Mouse (Mus musculus): ENCODE data around the gene BC048562.
A peak's percentile ranks its signal among the peaks of the same experiment; 100 is the strongest.

The BC048562 gene

GRCm38 (mm10) chr9:108436182-108436581, at the start of gene BC048562:
TSS of gene BC048562 (plus strand) at chr9:108436482.
- DNase-seq, result no peak

GRCm38 (mm10) chr9:108386816-108387215, 49.5 kb upstream of the BC048562 start:
- no peak for DNase-seq

GRCm38 (mm10) chr9:108388601-108389000, 47.7 kb upstream of the BC048562 start:
- no peak for DNase-seq

- no peak for DNase-seq
Observed at GRCm38 (mm10) chr9:108389220-108389619, 47.1 kb upstream of the BC048562 start.

- DNase-seq, result no peak
Observed at GRCm38 (mm10) chr9:108392676-108393075, 43.6 kb upstream of the BC048562 start, which contains the start of gene 1700102P08Rik. TSS of gene 1700102P08Rik (plus strand) at chr9:108392805.

DNA sequence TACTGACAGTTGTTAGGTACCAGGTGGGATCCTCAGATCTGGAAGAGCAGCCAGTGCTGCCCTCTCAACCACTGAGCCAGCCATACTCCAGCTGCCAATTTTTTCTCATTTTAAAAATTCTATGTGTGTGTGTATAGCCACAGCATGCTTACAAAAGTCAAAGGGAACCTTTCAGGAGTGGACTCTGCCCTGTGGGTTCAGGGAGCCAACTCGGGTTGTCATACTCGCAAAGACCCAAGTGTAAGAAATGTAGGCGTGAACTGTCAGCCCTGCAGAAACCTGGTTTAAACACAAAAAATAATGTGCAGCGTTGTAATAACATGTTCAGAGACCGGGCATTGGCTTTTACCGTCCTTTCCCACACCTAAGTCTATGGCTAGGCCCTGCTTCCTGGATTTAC, 42.1 kb upstream of the BC048562 start:
- no peak for DNase-seq

DNA sequence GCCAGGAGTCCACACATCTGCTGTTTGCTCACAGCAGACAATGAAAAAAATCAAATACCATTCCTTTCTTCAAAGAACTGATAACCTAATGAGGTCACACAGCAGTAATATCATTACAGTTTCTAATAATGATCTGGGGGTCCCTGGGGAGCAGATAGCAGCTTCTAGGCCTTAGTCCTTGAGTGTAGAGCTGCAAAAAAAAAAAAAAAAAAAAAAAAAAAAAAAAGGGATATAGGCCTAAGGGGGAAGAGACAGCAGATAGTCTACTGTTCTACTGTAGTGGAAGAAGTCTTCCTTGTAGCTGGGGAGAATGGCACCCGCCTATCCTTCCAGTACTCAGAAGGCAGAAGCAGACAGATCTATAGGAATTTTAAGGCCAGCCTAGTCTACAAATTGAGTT, 40.9 kb upstream of the BC048562 start:
- no peak for DNase-seq

DNA sequence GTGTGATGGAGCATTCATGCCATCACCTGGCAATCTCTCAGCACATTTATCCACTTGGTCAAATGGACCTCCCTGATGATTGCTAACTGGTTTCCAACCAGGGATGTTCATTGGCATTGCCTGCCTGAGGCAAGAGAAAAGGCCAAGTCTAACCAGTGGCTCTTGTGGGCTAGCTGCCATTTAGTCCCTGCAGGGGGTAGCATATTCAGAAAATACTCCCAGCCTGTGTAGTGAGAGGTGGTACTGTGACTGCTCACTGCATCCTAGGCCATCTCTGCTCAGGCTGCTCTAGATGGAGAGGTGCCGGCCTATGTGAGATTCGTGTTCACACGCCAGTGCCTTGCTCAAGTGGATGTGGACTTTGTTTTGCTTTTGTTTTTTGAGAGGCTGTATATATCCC, 38.0 kb upstream of the BC048562 start:
- peak; percentile 15 for DNase-seq

DNA sequence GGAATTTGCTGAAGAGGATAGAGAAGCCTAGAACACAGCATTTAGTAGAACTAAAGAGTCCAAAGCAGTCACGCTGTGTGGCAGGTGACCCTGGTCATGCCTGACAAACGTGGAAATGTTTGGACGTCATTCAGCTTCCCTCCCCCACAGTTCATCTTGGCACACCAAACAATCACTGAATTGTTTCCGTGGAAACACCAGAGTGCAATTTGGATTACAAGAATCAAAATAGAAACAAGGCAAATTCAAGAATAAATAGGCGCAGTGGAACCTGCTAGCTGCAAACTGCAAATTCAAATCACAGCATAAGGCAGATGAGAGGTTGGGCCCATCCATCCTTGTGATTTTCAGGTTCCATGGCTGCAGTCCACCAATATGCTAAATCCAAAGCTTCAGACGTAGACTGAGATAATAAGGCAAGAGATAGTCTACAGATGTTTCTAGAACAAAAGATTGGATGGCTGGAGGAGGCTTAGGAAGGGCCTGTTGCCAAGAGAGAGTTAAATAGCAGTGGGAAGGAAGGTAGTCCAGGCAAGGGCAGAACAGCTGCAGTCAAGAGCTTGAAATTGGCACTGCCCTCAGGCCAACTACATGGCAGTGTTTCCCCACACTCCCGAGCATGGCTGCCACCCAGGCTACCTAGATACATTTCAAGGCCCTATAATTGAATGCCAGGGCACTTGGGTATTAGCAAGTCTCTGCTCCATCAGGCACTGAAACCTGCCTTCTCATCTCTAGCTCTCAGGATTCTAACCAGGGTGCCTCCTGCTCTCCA, 34.9 kb upstream of the BC048562 start:
- peak; percentile 49 for DNase-seq

- no peak for DNase-seq
Observed at GRCm38 (mm10) chr9:108403081-108403480, 33.2 kb upstream of the BC048562 start.

DNA sequence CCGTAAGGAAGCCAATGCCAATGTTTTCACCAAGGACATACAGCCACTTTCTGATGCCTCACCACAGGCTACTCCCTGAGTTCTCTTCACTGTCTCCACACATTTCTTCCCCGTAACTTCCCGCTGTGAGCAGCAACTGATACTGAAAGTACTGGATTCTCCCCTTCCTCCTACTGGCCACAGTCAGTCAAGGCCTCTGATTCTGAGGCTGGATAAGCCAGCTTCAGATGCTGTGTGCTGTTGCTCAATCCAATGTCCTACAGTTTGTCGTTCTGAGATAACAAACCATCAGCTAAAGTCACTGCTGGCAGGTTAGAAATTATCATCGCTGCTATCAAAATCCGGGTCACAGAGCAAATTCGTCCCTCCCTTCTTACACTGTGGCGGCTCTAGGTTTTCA, 31.8 kb upstream of the BC048562 start:
- DNase-seq, result no peak

DNA sequence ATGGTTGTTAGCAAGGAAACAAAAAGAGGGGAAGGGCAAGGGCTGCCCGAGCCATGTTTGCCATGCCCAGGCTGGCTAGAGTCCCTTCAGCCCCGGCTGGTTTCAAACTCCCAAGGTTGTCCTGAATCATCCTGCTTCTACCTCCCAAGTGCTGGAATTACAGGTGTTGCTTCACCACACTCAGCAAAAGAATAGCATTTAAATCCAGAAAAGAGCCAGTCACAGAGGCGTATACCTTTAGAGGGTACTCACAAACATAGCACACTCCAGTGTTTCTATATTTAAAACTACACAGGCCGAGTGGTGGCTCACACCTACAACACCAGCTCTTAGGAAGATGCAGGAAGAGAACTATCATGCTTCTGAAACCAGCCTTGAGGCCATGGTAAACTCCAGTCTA, 26.7 kb upstream of the BC048562 start:
- DNase-seq, result no peak

DNA sequence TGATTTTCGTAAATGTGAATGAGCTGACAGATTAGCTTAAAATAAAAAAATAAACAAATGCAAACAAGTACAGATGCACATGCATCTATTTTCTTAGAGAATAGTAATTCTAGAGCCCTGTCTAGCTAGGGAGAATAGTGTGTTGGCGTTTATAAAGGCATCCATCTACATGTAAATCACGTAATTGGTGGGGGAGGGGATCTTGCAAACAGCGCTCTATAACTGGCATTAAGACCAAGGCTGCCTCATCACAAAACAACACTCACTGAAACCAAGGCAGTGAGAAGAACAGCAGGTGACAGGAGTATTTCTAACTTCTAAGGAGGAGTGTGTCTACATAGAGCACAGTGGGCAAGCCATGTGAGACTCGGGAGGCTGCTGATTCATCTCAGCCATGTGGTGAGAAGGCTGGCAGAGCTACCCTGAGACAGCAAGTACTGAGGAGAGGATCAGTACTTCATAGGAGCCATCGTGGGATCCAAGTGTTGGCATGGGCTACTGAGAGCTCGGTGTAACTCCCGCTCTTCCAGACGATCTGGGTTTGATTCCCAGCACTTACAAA, 24.8 kb upstream of the BC048562 start:
- DNase-seq, result no peak

- DNase-seq, result no peak
Observed at GRCm38 (mm10) chr9:108412221-108412620, 24.1 kb upstream of the BC048562 start.

DNA sequence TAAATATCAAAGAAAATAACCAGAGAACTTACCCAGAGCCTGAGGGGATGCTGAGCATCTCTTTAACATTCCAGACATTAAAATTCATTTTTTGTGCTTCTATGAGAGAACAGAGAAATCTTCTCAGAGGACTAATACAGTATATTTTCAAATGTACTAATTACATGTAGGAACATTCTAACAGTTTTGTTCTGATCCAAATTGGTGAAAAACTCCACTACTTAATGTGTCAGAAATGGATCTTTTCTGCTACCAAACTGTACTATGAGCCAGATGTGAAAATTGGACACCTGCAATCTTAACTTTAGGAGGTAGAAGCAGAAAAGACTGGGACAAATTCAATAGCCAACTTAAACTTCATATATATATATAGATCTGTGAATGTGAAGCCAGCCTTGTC, 7.9 kb upstream of the BC048562 start, which contains the start of gene Ccdc36:
Gene Ccdc36 (minus strand): TSS at position 101 of the 400 bp plus-strand sequence.
- DNase-seq, result no peak

DNA sequence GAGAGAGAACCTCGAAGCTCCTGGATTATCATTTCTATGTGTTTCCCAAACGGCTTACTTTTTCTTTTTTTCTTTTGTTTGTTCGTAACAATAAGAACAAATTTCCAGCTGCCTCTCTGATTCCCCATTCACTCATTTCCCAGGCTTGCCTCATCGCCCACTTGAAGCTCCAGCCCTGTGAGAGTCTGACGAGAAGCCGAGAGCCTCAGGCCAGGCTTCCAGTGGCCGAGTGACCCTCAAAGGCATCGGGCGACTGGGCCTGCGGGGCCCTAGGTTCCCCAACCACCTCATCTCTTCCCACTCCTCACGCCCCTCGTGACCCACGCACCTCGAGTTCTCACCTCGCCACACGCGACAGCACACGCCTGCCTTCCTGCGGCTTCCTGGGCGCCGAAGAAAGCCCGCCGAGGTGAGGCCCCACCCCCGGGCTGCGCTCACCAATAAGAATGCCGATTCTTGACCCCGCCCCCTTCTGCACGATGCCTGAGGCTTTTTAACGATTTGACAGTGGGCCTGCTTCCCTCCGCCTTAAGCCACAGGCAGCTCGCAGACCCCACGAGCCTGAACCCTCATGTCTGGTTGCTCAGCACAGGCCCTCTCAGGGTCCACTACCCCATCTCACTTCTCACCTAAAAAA, 4.7 kb upstream of the BC048562 start:
- DNase-seq, result no peak

GRCm38 (mm10) chr9:108439176-108439575, 2.9 kb downstream of the BC048562 start:
- DNase-seq, result no peak

- no peak for DNase-seq
Observed at GRCm38 (mm10) chr9:108440485-108440884, 4.2 kb downstream of the BC048562 start.

- DNase-seq, result no peak
Observed at GRCm38 (mm10) chr9:108441236-108441919, 5.1 kb downstream of the BC048562 start.

DNA sequence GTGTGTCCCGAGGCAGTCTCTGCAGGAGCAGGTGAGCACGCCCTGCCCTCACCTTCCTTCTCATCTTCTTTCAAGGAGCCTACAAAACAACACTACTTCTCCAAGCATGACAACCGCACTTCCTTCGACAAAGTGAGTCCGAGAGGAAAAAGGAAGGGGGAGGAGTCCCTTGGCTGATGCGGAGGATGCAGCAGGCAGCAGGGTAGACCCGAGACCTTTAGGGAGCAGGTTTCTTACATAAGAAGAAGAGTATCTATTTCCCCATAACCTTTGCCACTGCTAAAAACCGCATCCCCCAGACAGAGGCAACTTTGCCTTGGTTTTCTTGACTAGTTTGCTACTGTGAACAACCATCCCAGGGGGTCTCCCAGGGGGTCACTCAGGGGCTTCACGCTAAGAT, 8.8 kb downstream of the BC048562 start:
- DNase-seq, result no peak

GRCm38 (mm10) chr9:108449860-108450259, 13.6 kb downstream of the BC048562 start:
- DNase-seq, result no peak

- DNase-seq, result peak; percentile 43
Observed at GRCm38 (mm10) chr9:108450292-108451169, 14.2 kb downstream of the BC048562 start.

DNA sequence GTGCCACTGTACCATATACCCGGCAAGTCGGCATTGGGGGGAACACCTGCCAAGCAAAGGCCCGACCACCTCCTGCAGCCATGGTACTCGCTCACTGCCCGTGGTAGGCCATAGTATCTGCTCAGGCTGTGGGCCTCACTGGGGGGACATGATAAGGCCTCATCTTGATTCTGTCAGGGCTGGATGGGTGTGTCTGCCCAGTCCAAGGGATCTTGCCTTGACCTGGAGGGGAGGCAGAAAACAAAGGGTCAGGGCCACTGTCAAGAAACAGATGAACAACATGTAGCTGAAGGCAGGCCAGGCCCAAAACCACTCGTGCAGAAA, 14.8 kb downstream of the BC048562 start:
- no peak for DNase-seq

Measured in cerebellum, adult 11-12 months (tissue).